Mouse (Mus musculus): Measurements from ENCODE around the gene Sdhc.
"Not testable (repeated sequence)": the region's sequence is repeated elsewhere in the genome, so short reads cannot be mapped to it uniquely, and the experiment has no call there.

Gene Sdhc

GRCm38 (mm10) chr1:171111781-171112575 lies 38.4 kb downstream of the Sdhc start:
- no peak for DNase-seq

GRCm38 (mm10) chr1:171111020-171111780 lies 39.2 kb downstream of the Sdhc start:
- DNase-seq, result peak; percentile 97

- no peak for DNase-seq
Measured at GRCm38 (mm10) chr1:171110659-171111019, 39.8 kb downstream of the Sdhc start.

- DNase-seq, result no peak
Measured at GRCm38 (mm10) chr1:171109620-171110019, 40.8 kb downstream of the Sdhc start.

DNA sequence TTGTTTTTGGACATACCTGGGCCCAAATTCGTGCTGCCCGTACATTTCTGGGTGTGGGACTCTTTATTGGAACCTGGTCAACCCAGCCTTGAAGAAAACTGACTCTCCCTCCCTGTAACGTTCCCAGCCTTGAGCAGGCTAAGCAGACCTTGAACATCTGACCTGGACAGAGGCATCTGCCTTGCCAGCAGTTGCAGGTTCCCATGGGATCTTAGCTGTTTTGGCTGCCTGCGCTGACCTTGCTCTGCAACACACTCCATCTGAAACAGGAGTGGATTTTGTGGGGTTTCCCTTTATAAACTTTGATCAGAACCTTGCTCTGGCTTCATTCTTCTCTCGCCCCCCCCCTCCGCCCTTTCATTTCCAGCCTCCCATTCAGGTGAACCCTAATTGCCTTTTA lies 45.2 kb downstream of the Sdhc start:
- no peak for DNase-seq

DNA sequence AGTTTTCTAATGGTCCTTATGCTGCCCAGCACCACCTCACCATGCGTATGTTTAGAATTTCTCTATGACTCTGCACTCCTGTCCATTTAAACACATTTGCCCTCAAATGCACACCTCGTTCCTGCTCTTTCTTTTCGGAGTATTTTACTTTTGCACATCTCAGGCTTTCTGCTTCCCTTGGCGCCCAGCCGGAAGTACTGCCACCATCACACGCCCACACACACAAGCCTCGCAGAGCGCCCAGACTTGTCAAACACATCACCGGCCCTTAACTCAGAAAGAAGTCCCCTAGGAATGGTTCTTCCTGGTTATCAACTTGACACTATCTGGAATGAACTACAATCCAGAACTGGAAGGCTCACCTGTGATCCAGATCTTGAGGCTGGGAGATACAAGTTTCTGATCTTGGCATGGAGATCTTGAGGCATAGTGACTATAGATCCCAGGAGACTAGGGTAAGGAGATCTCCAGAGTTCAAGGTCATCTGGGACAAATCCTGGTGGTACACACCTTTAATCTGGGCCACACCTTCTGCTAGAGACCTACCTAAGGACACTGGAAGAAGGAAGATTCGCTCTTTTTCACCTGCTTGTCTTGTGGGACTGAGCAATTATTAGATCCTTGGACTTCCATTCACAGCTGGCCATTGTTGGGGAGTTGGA lies 47.1 kb downstream of the Sdhc start:
- no peak for DNase-seq

DNA sequence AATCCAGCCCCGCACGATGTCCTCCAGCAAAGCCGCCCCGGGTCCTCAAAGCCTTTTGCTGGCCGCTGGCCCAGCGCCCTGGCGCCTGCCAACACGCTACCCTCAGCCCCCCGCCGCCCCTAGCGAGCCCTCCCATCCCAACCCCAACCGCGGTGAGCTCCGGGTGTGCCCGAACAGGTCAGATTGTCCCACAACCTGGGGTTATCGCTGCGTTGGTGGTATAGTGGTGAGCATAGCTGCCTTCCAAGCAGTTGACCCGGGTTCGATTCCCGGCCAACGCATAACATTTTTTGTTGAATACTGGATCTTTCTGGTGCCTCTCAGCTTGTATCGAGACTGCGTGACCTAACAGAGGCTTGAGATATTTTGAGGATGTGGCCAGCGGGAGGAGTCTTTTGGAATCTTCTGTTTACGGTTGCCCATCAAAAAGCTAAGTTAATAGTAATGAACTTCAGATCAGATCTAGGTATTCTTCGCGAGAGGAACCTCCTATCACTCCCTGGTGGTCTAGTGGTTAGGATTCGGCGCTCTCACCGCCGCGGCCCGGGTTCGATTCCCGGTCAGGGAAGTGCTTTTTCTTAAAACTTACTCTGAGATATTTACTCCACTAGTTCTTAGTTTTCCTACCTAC lies 47.7 kb downstream of the Sdhc start:
- DNase-seq, result peak; percentile 93

- peak; percentile 90 for DNase-seq
Measured at GRCm38 (mm10) chr1:171101733-171102546, 48.5 kb downstream of the Sdhc start.

DNA sequence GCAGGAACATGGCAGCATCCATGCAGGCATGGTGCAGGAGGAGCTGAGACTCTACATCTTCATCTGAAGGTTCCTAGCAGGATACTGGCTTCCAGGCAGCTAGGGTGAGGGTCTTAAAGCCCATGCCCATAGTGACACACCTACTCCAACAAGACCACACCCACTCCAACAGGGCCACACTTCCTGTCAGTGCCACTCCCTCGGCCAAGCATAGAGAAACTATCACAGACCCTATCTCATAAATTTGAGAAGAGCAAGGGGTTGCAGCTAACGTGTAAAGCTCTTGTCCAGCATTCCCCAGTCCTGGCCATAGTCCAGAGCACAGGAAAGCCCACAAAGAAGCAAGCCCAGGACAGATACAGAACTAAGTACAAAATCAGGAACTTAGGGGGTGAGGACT lies 49.4 kb downstream of the Sdhc start:
- DNase-seq, result no peak

DNA sequence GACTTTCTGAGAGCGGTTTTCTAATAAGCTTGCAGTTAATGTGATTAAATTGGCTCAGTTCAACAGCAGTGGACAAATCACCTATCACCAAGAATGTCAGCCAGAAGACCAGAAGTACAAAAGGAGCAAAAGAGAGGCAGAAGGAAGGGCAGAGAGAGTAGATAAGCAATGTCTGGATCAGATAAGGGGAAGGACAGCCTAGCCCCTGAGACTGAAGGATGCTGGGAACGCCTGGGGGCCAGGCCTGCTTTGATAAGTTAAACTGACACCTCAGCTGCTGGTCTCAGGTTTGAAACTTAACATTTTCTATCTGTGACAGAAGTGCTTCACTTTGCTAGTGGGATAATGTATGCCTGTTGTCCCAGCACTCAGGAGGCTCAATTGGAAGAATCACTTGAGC lies 52.8 kb downstream of the Sdhc start:
- no peak for DNase-seq

GRCm38 (mm10) chr1:171097136-171097535 lies 53.3 kb downstream of the Sdhc start:
- DNase-seq, result no peak

DNA sequence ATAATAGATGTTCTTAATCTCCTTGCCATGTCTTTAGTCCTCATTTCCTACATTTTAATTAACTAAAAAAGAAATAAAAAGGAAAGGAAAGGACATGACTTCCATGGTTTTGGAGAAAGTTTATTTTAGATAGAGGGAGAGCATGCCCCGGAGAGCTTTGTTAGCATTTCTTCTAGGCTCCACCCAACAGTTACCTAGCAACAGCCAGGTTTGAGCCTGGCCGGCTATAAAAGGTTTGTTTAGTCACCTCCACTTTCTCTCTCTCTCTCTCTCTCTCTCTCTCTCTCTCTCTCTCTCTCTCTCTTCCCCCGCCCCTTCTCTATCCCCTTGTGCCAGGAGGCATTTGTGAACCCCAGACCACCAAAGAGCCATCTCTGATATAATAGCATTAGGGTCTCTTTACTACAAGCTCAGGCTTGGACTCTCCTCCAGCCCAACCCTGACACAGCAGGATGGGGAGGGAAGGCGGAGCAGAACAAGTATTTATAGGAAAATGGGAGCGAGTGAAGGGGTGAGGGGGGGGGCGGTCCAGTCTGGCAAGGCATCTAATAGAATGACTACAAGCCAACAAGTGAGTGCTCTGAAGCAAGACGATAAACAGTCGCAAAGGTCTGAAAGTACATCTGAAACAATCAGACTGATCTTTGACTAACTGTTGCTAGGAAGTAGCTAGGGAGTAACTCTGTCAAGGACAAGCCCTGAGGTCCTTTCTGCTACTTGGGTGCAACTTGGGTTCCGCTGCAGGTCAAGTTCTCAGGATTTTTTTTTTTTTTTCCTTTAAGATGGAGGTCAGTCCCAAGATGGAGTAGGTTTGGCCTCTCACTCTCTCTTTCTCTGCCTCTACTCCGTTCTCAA lies 54.1 kb downstream of the Sdhc start:
- DNase-seq, result no peak

- no peak for DNase-seq
Measured at GRCm38 (mm10) chr1:171094424-171094823, 56.0 kb downstream of the Sdhc start.

GRCm38 (mm10) chr1:171090761-171091160 lies 59.6 kb downstream of the Sdhc start:
- DNase-seq, result no peak

DNA sequence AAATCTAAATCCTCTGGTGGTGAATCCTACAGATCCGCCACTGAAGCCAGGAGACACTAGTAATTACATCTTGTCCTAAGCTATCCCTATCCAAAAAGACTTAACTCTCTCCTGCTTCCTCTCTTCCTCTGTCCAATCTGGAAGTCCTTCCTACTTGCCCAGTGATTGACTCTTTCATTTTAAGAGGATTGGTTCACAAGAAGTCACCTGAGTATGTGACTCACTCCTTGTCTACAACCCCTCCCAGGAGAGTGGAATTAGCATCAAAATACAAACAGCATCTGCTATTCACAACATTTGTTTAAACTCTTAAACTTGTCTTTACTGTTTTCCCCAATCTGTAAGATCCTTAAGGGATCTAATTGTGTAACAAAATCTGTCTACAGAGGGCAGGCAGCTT lies 60.5 kb downstream of the Sdhc start:
- no peak for DNase-seq

DNA sequence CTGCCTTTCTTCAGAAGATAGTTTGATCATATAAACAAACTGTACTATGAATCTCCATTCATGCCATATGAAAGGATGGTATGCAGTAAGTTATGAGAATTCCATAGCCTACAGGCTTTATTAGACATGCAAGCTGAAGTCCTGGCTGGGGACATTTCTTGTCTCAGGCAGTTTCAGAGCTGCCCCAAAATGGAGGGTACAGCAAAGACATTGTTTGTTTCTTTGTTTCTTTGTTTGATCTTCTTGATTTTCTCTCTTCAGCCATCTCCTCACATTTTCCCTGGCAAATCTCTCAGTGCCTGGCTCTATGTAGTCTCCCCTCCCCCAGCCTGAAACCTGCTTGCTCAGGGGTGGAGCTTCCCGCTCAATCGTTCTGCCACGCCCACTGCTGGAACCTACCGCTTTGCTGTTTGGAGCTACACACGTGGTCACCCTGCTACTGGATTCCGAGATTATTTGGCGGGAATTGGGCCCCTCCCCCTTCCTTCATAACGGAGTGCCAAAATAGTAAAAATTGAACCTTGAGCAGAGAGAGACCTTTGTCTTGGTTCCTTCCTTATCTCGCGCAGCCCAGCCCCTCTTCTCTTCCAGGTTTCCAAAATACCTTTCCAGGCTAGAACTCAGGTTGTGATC lies 62.0 kb downstream of the Sdhc start:
- not testable (repeated sequence) for DNase-seq

- DNase-seq, result no peak
Measured at GRCm38 (mm10) chr1:171085718-171086117, 64.7 kb downstream of the Sdhc start.

GRCm38 (mm10) chr1:171081512-171082231 lies 68.7 kb downstream of the Sdhc start:
- not testable (repeated sequence) for DNase-seq

- not testable (repeated sequence) for DNase-seq
Measured at GRCm38 (mm10) chr1:171079825-171080224, 70.6 kb downstream of the Sdhc start.

- DNase-seq, result not testable (repeated sequence)
Measured at GRCm38 (mm10) chr1:171079345-171079744, 71.1 kb downstream of the Sdhc start.

Measured in cerebellum, adult 8-10 months (tissue).